Mouse (Mus musculus): ENCODE measurements around the gene Ank. TPM values are rescaled to one million over a fixed set of nuclear protein-coding genes. Genes with fewer than 3 reads are reported as not detected.

Gene Ank
- total RNA-seq, 2 experiments from 2014 or later: 12.7 to 46.5 TPM

DNA sequence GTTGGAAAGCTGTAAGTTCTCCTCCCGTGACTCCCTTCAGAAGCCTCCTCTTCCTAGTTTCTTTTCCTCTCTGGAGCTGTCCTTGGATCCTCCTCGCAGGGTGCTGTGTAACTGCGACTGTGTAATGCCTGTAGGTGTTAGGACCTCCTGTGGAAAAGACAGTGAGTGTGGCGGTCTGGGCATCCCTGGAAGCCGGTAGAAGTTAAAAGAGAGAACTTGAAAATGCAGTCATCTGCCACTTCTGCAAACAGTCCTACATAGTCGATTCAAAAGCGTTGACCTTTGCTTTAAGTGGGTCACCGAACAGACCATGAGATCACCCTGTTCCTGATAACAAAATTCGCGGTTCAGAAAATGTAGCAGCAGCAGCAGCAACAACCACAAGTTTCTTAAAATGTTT lies 27.0 kb downstream of the Ank start:
- ATAC-seq (ENCODE audit: poor library complexity, severe bottlenecking): no peak

DNA sequence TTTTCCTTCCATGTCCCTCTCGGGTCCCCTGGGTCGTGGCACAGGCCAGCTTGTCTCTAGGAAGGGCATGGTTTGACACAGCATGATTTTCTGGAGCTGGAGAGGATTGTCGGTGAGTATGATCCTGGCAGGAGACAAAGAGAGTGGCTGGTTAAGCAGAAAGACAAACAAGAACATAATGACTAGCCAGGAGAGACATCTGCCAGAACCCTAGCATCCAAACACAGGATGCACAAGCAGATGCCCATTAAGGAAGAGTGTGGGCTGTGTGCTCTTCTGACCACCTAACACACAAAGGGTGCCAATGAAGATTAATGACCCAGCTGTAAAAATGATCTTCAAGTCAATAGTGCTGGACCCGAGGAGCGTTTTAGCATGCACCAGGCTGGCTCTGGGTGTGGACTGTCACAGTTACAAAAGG lies 29.5 kb downstream of the Ank start:
- ATAC-seq (ENCODE audit: poor library complexity, severe bottlenecking): no peak

DNA sequence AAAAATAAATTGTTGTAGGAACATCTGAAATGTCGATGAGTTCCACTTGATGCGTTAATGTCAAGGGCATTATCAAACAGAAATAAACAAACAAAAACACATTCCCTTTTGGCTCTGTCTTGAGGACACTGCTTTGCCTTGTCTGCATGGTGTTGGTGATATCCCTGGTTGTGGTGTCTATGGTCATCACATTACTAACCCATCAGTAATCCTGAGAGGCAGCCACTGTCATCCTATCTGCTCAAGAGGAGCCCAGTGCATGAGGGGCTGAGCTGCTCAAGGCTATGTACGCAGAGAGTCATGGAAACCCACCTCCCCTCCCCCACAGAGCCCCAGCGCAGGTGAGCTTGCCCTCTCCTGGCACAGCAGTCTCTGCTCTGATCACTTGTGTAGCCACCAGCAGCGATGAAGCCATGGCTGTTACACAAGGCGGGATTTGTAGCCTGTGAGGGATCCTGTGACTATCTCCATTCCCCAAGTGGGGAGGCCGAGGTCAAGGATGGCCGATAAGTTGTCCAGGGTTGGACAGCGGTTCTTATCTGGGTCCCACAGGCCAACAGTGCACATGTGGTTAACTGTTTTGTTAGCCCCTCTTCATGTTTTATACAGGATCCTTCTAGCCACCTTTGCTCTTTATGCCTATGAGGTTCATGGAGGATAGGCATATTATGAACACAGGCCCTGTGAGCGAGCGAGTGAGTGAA lies 30.3 kb downstream of the Ank start:
- peak; percentile 49 for ATAC-seq (ENCODE audit: poor library complexity, severe bottlenecking)

- peak; percentile 35; the same call in 1 of the 2 replicates for ATAC-seq (ENCODE audit: poor library complexity, severe bottlenecking)
Observed at GRCm38 (mm10) chr15:27497300-27497997, 31.0 kb downstream of the Ank start.

DNA sequence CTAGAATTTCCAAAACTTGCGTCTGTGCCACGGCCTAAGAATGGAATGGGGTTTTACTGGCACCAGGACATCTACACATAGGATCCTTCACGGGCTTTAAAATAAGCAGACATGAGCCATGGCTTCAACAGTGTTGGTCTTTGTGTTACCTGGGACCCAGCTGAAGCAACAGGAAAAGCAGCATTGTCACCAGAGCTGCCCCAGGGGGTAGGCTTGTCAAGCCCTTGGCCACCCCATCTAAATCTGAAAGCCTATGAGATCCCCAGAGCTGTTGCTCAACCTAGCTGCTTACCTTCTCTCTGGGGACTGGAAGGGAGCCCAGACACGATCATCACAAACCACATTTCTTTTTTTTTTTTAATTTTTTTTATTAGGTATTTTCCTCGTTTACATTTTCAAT lies 31.6 kb downstream of the Ank start:
- ATAC-seq (ENCODE audit: poor library complexity, severe bottlenecking): no peak

- ATAC-seq (ENCODE audit: poor library complexity, severe bottlenecking): no peak
Observed at GRCm38 (mm10) chr15:27500390-27500789, 33.9 kb downstream of the Ank start.

DNA sequence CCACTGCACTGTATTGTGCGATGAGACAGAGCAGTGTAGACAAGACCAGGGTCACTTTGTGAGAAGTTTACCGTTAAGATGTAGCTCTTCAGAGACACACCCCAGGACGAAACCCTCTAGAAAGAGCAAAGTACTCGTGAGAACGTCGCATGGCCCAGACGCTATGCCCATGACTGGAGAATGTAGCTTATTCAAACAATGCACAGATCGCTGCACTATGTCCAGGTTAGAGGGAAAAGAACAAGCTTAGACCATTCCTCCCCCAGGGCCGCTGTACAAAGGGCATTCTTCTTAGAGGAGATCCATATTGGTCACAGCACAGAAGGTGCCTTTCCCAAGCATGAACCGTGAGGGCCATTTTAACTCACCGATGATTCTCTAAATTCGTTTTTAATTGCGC lies 35.9 kb downstream of the Ank start:
- ATAC-seq (ENCODE audit: poor library complexity, severe bottlenecking): no peak

- ATAC-seq (ENCODE audit: poor library complexity, severe bottlenecking): no peak
Observed at GRCm38 (mm10) chr15:27503221-27503620, 36.7 kb downstream of the Ank start.

- ATAC-seq (ENCODE audit: poor library complexity, severe bottlenecking): no peak
Observed at GRCm38 (mm10) chr15:27503801-27504730, 37.6 kb downstream of the Ank start.

DNA sequence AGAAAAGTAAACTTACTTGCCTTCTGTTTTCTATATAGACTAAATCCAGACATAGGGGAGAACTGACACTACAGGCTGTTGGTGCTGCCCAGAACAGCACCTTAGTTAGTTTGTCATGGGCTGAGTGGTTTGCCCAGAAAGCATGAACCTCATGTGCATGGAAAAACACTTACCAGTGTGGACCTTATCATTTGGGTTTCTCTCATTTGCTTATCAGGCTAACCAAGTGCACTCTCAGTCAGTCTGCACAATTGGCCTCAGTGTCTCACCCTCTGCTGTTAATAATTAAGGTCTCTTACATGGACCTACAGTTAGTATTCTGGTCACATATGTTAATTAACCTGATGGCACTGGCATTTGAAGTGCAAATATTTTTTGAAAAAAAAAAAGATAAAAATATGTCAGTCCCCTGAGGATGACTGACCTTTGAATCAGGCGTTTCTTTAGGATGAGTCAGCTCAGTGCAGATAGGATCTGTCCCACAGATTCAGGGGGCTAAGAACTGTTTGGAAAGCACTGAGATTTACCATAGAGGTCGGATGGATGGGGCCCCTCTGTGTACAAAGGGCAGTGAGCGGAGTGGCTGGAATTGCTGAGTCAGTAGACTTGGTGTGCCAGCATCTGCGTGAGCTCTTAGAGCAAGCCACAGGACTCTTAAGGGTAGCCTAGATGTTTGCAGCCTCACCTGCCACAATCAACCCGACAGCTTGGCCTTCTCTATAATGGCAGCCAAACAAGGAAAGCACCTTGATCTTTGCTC lies 39.8 kb downstream of the Ank start:
- no peak for ATAC-seq (ENCODE audit: poor library complexity, severe bottlenecking)

- no peak for ATAC-seq (ENCODE audit: poor library complexity, severe bottlenecking)
Observed at GRCm38 (mm10) chr15:27506893-27507596, 40.6 kb downstream of the Ank start.

DNA sequence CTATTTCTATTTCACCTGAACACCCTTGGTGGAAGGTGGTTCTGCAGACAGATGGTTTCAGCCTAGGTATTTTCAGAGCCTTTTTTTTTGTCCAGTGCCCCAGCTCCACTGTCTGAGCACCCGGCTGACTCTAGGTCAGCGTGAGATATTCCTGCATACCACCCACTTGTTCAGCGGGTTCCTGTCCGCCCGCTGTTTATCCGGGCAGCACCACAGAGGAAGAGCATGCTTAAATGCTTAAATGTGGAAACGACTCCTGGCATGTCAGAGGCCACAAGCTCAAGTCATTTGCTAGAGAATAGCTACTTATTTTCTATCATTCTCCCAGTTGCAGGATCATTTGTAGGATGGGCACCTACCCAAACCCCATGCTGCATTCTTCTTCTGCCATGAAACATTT lies 41.7 kb downstream of the Ank start:
- ATAC-seq (ENCODE audit: poor library complexity, severe bottlenecking): no peak

GRCm38 (mm10) chr15:27508982-27509381 lies 42.5 kb downstream of the Ank start:
- no peak for ATAC-seq (ENCODE audit: poor library complexity, severe bottlenecking)

- no peak for ATAC-seq (ENCODE audit: poor library complexity, severe bottlenecking)
Observed at GRCm38 (mm10) chr15:27516927-27517326, 50.5 kb downstream of the Ank start.

- ATAC-seq (ENCODE audit: poor library complexity, severe bottlenecking): peak; percentile 74
Observed at GRCm38 (mm10) chr15:27518026-27518425, 51.5 kb downstream of the Ank start.

DNA sequence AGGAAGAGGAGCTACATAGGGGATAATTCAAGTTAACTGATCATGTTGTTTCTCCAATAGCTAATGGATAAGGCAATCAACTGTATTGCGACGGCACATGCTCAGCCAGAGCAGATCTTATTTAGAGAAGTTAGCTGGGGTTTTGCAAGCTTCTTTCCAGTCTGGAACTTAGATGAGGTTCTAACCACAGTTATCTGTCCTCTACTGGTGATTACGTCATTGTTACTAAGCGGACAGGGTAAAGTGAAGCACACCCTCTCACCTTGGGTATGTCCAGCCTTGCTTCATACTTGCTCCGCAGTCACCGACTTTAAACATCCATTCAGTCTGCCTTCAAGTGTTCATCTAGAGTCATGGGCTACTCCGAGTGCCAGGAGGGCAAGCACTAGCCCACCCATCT lies 53.4 kb downstream of the Ank start:
- peak; percentile 68 for ATAC-seq (ENCODE audit: poor library complexity, severe bottlenecking)

- ATAC-seq (ENCODE audit: poor library complexity, severe bottlenecking): peak; percentile 27; the same call in 1 of the 2 replicates
Observed at GRCm38 (mm10) chr15:27525233-27526005, 58.9 kb downstream of the Ank start.

- ATAC-seq (ENCODE audit: poor library complexity, severe bottlenecking): no peak
Observed at GRCm38 (mm10) chr15:27528896-27529295, 62.4 kb downstream of the Ank start.

DNA sequence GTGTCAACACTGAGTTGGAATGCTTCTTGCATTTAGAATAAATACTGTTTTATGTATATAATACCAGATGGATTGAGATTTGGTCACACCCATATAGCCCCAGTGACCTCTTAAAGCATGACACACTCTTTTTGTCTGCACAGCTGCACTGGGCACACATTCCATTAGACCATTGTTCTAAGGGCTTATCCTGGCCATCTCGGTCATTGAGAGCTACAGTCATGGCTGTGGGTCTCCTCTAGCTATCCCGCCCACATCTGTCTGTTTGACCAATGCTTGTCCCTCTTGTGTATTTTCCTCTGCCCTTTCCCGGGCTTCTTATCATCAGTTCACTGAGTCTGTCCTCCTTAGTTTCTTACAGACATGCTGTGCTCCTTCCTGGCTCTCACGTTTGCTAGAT lies 63.5 kb downstream of the Ank start:
- no peak for ATAC-seq (ENCODE audit: poor library complexity, severe bottlenecking)

Data from megakaryocyte, adult 5-6 weeks (primary cell).